Mouse (Mus musculus) G1E (cell line): ENCODE data around the gene Mtcl1.

Source experiments
- CTCF ChIP-seq: IDR thresholded peaks from 2 replicates; pipeline ENCODE4 v1.5.1; 2012; ENCODE audit warnings: low read depth, low read length, inconsistent platforms, mixed read lengths
- TAL1 ChIP-seq: conservative IDR thresholded peaks from 2 replicates; pipeline ENCODE4 v1.6.1; 2012; ENCODE audit warnings: low read depth, low read length, inconsistent platforms, mixed read lengths

- TF ChIP-seq TAL1 (no peak), CTCF (no peak)
Measured at GRCm38 (mm10) chr17:66436811-66437210, 12.7 kb downstream of the Mtcl1 start.
